Mouse (Mus musculus) gastrocnemius, adult 2 months (tissue): Measurements from ENCODE around the gene Olfr709-ps1. TPM values are rescaled to one million over a fixed set of nuclear protein-coding genes. Genes with fewer than 3 reads are reported as not detected.
"Not testable (repeated sequence)": the region's sequence is repeated elsewhere in the genome, so short reads cannot be mapped to it uniquely, and the experiment has no call there.

Experiments
- DNase-seq: peaks from one replicate; pipeline ENCODE4 v3.0.0; 2022
- H3K27ac ChIP-seq: fragments of 200-600 bp; 2 replicates; pipeline ENCODE4 v1.8.1; 2022; ENCODE audit warnings: mild to moderate bottlenecking
- H3K4me3 ChIP-seq: fragments of 200-600 bp; 2 replicates; pipeline ENCODE4 v1.8.1; 2022; ENCODE audit warnings: mild to moderate bottlenecking, moderate library complexity
- CTCF ChIP-seq: fragments of 200-600 bp; IDR thresholded peaks from 2 replicates; pipeline ENCODE4 v1.8.1; 2022; ENCODE audit warnings: antibody characterized with exemption, mild to moderate bottlenecking, moderate library complexity
- intact Hi-C: fragments of 180-260 bp; cut with DNase I; formaldehyde crosslinking; loops from one replicate; pipeline ENCODE4 v1.15.1; 2025
- long read RNA-seq, 2 experiments: library from polyadenylated mRNA; stranded (forward); transcript quantifications; one replicate each; pipeline ENCODE4 v2.0.0; 2021
- total RNA-seq, 2 experiments: library from RNA; stranded (reverse); gene quantifications; 2 replicates each; pipeline ENCODE4 v1.2.3; 2021

Olfr709-ps1 gene
- total RNA-seq = not detected
- long read RNA-seq, experiment 1 = 0 reads
- long read RNA-seq, experiment 2 = 0 reads

GRCm38 (mm10) chr7:106932119-106932518 lies at the start of gene Olfr709-ps1:
Gene Olfr709-ps1, minus strand, starts transcription at chr7:106932219.
- TF ChIP-seq CTCF = no peak
- Histone ChIP-seq H3K27ac (no peak within 1 kb of the TSS), H3K4me3 (no peak within 1 kb of the TSS)
- intact Hi-C loops = no loop called here
- no peak for DNase-seq

- TF ChIP-seq CTCF = no peak
- Histone ChIP-seq H3K4me3 (no peak within 1 kb of the TSS), H3K27ac (no peak within 1 kb of the TSS)
- DNase-seq = no peak
- intact Hi-C loops = no loop called here
These were observed 43.3 kb upstream of the Olfr709-ps1 start, which contains the start of gene Olfr711 for GRCm38 (mm10) chr7:106975353-106975752. Gene Olfr711, minus strand, starts transcription at chr7:106975453.

- TF ChIP-seq CTCF = peak; percentile 17; the same call in 1 of the 2 replicates
- H3K4me3 ChIP-seq, H3K27ac ChIP-seq, intact Hi-C loops, DNase-seq: not testable (repeated sequence)
These were observed 35.5 kb upstream of the Olfr709-ps1 start for GRCm38 (mm10) chr7:106967503-106967902.

- intact Hi-C loops = no loop called here
- TF ChIP-seq CTCF = no peak
- H3K4me3 ChIP-seq = no peak within 1 kb of the TSS
- DNase-seq = no peak
- H3K27ac ChIP-seq = no peak within 1 kb of the TSS
These were observed 31.8 kb upstream of the Olfr709-ps1 start, which contains the start of gene Olfr6 for GRCm38 (mm10) chr7:106963837-106964236. Gene Olfr6, minus strand, starts transcription at chr7:106963937.

GRCm38 (mm10) chr7:106948212-106948611 lies 16.2 kb upstream of the Olfr709-ps1 start, which contains the start of gene Olfr710:
Gene Olfr710, minus strand, starts transcription at chr7:106948312.
- Histone ChIP-seq H3K4me3 (no peak within 1 kb of the TSS), H3K27ac (no peak within 1 kb of the TSS)
- no peak for DNase-seq
- intact Hi-C loops = no loop called here
- TF ChIP-seq CTCF = no peak

- DNase-seq, H3K27ac ChIP-seq, H3K4me3 ChIP-seq, intact Hi-C loops: not testable (repeated sequence)
These were observed 11.1 kb downstream of the Olfr709-ps1 start for GRCm38 (mm10) chr7:106920961-106921360.

GRCm38 (mm10) chr7:106907676-106908075 lies 24.3 kb downstream of the Olfr709-ps1 start, which contains the start of gene Olfr1532-ps1:
Gene Olfr1532-ps1, plus strand, starts transcription at chr7:106908001.
- intact Hi-C loops = no loop called here
- no peak within 1 kb of the TSS for H3K4me3 ChIP-seq
- no peak for TF ChIP-seq CTCF
- DNase-seq = no peak
- no peak within 1 kb of the TSS for H3K27ac ChIP-seq

- H3K4me3 ChIP-seq, DNase-seq, intact Hi-C loops, H3K27ac ChIP-seq: not testable (repeated sequence)
These were observed 30.9 kb downstream of the Olfr709-ps1 start, which contains the start of gene Olfr707 for GRCm38 (mm10) chr7:106901141-106901540. Gene Olfr707, minus strand, starts transcription at chr7:106901241.

GRCm38 (mm10) chr7:106888062-106888461 lies 44.0 kb downstream of the Olfr709-ps1 start, which contains the start of gene Olfr706:
Gene Olfr706, minus strand, starts transcription at chr7:106888162.
- H3K27ac ChIP-seq = no peak within 1 kb of the TSS
- no peak for TF ChIP-seq CTCF
- intact Hi-C loops = no loop called here
- no peak for DNase-seq
- no peak within 1 kb of the TSS for H3K4me3 ChIP-seq

- no peak for DNase-seq
- intact Hi-C loops = no loop called here
- TF ChIP-seq CTCF = no peak
- Histone ChIP-seq H3K27ac (no peak within 1 kb of the TSS), H3K4me3 (no peak within 1 kb of the TSS)
These were observed 55.2 kb downstream of the Olfr709-ps1 start, which contains the start of gene Olfr705 for GRCm38 (mm10) chr7:106876791-106877190. Gene Olfr705, minus strand, starts transcription at chr7:106876891.

Other genes with a start within 250 kb of the Olfr709-ps1 start
- not detected for gene Olfr694, start 240.4 kb downstream of the Olfr709-ps1 start, total RNA-seq
- gene Olfr695, start 215.8 kb downstream of the Olfr709-ps1 start, total RNA-seq = not detected
- not detected for gene Olfr697, start 189.8 kb downstream of the Olfr709-ps1 start, total RNA-seq
- gene Olfr698, start 176.8 kb downstream of the Olfr709-ps1 start, total RNA-seq = not detected
- not detected for gene Olfr699, start 139.0 kb downstream of the Olfr709-ps1 start, total RNA-seq
- gene Olfr700, start 123.4 kb downstream of the Olfr709-ps1 start, total RNA-seq = not detected
- not detected for gene Olfr701, start 118.1 kb downstream of the Olfr709-ps1 start, total RNA-seq
- gene Olfr702, start 98.3 kb downstream of the Olfr709-ps1 start, total RNA-seq = not detected
- not detected for gene Olfr703, start 88.9 kb downstream of the Olfr709-ps1 start, total RNA-seq
- gene Olfr704, start 69.0 kb downstream of the Olfr709-ps1 start, total RNA-seq = not detected
- not detected for gene Olfr705, start 55.3 kb downstream of the Olfr709-ps1 start, total RNA-seq
- not detected for gene Olfr706, start 44.1 kb downstream of the Olfr709-ps1 start, total RNA-seq
- gene Olfr707, start 31.0 kb downstream of the Olfr709-ps1 start, total RNA-seq = not detected
- not detected for gene Olfr1532-ps1, start 24.2 kb downstream of the Olfr709-ps1 start, total RNA-seq
- gene Olfr710, start 16.1 kb upstream of the Olfr709-ps1 start, total RNA-seq = not detected
- not detected for gene Olfr6, start 31.7 kb upstream of the Olfr709-ps1 start, total RNA-seq
- gene Olfr711, start 43.2 kb upstream of the Olfr709-ps1 start, total RNA-seq = not detected
- not detected for gene Olfr2, start 73.9 kb upstream of the Olfr709-ps1 start, total RNA-seq
- gene Olfr713, start 99.0 kb upstream of the Olfr709-ps1 start, total RNA-seq = not detected
- gene Olfr714, start 138.8 kb upstream of the Olfr709-ps1 start, total RNA-seq = not detected
- not detected for gene Olfr17, start 161.0 kb upstream of the Olfr709-ps1 start, total RNA-seq
- gene Olfr715b, start 178.2 kb upstream of the Olfr709-ps1 start, total RNA-seq = not detected
- gene Olfr715, start 198.9 kb upstream of the Olfr709-ps1 start, total RNA-seq = not detected
- not detected for gene Olfr716, start 206.1 kb upstream of the Olfr709-ps1 start, total RNA-seq
- not detected for gene Nlrp14, start 234.8 kb upstream of the Olfr709-ps1 start, total RNA-seq